Mouse (Mus musculus) forebrain, embryonic 12.5 days (tissue): ENCODE measurements at regions not wholly inside any gene's neighbourhood (a gene's known extent, or its start where the extent isn't known, plus 50 kb on each side); places are given as distances from the start of the nearest gene placed in this dataset.

Experiments used
- ATAC-seq: fragments of 200-750 bp; cut with Nextera tagmentation; 2 replicates; pipeline ENCODE4 v1.8.0; 2017; ENCODE audit warnings: moderate TSS enrichment; ENCODE audit not compliant: low FRiP score
- H3K27ac ChIP-seq: fragments of 300-500 bp; sonication (generic); 2 replicates; pipeline ENCODE4 v1.5.1; 2016; ENCODE audit warnings: mild to moderate bottlenecking
- H3K27me3 ChIP-seq: fragments of 300-500 bp; sonication (generic); 2 replicates; pipeline ENCODE4 v1.6.1; 2016; ENCODE audit warnings: mild to moderate bottlenecking
- H3K36me3 ChIP-seq: fragments of 300-500 bp; sonication (generic); replicated peaks from 2 replicates; pipeline ENCODE4 v1.6.1; 2016; ENCODE audit warnings: mild to moderate bottlenecking
- H3K4me1 ChIP-seq: fragments of 300-500 bp; sonication (generic); 2 replicates; pipeline ENCODE4 v1.6.1; 2016
- H3K4me2 ChIP-seq: fragments of 300-500 bp; sonication (generic); 2 replicates; pipeline ENCODE4 v1.6.1; 2016; ENCODE audit warnings: mild to moderate bottlenecking, moderate library complexity
- H3K4me3 ChIP-seq: fragments of 300-500 bp; sonication (generic); replicated peaks from 2 replicates; pipeline ENCODE4 v1.5.1; 2016; ENCODE audit warnings: mild to moderate bottlenecking
- H3K9ac ChIP-seq: fragments of 300-500 bp; sonication (generic); 2 replicates; pipeline ENCODE4 v1.6.1; 2016; ENCODE audit warnings: mild to moderate bottlenecking
- H3K9me3 ChIP-seq: fragments of 300-500 bp; sonication (generic); 2 replicates; pipeline ENCODE4 v1.6.1; 2016
- WGBS: fragments of 180-500 bp; shearing (Covaris S2); methylation state at CpG from one replicate; pipeline ENCODE4 v1.1.7; 2016; 5-methylcytosine and 5-hydroxymethylcytosine counted together

DNA sequence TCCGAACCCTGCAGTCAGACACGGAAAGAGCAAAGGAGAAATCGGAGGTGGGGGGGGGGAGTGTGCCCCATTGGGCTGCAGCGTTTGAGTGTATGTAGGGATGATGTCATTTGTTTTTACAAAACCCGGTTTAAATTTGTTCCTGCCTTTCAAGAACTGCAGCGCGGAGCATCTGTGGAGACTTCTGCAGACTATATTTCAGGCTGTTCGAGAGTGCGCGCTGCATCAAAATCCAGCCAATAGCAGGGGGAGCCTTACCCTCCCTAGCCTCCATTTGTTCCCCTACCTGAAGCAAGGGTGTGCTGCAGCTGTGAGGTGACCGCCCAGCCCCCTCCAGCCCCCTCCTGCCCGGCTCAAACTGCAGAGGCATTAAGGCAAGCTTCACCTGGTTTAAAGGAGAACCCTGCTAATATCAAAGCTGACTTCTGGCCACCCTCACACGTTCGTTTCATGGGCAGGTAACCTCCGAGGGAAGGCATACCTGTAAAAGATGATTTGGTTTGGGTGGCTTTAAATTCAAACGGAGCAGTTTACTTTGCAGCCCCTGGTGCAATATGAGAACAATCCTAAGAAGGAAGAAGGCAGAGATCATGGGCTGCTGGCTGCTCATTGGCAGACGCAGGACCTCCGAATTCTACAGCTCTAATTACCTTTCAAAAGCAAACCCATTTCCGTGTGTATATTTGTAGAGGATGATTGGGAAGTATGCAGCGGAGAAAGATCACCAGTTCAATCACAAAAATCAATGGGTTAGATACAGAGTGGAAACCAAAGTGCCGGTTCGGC, 193.3 kb upstream of the Klf12 start:
- peak; percentile 85 for ATAC-seq
- Histone ChIP-seq H3K4me3 (peak overlapping the region; percentile 39), H3K4me1 (peaks cover 9% of the 10 kb centered on the region; the same call in 1 of the 2 replicates), H3K9ac (peak overlapping the region; percentile 43; the same call in 1 of the 2 replicates), H3K36me3 (no peaks in the 10 kb centered on the region), H3K27ac (no peak overlapping the region), H3K9me3 (no peaks in the 10 kb centered on the region), H3K27me3 (peaks cover 13% of the 10 kb centered on the region), H3K4me2 (peak overlapping the region; percentile 75)
- 9% methylated on average over 22 of the region's 22 CpGs for WGBS

GRCm38 (mm10) chr14:100468311-100468710, 183.8 kb upstream of the Klf12 start:
- H3K9ac ChIP-seq, result no peak overlapping the region
- ATAC-seq, result no peak
- 85% methylated on average over 3 of the region's 3 CpGs for WGBS
- H3K27ac ChIP-seq, result no peak overlapping the region
- H3K4me1 ChIP-seq, result no peaks in the 10 kb centered on the region
- H3K36me3 ChIP-seq, result no peaks in the 10 kb centered on the region
- no peak overlapping the region for H3K4me2 ChIP-seq
- H3K27me3 ChIP-seq, result no peaks in the 10 kb centered on the region
- no peak overlapping the region for H3K4me3 ChIP-seq
- no peaks in the 10 kb centered on the region for H3K9me3 ChIP-seq

DNA sequence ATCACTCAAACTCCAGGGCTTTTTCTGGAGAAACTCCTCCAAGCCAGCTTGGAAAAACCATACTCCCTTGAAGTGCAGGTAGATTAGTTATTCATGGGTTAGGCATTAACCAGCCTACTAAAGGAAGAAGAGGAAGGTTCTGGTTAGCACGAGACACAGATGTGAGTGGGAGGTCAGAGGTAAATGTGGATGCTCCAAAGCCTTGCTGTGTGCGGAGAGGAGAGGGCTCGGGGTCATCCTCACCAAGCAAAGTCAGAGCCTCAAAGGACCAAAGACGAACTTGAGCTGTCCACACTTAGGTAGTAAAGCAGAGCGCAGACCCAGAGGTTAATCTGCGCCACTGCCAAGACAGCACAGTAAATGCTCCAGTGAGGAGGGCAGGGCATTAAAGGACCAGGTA, 177.8 kb upstream of the Klf12 start:
- no peak overlapping the region for H3K4me2 ChIP-seq
- WGBS, result 91% methylated on average over 6 of the region's 6 CpGs
- H3K27ac ChIP-seq, result no peak overlapping the region
- H3K9ac ChIP-seq, result no peak overlapping the region
- peaks cover 39% of the 10 kb centered on the region for H3K4me1 ChIP-seq
- no peak overlapping the region for H3K4me3 ChIP-seq
- no peak for ATAC-seq
- H3K36me3 ChIP-seq, result no peaks in the 10 kb centered on the region
- H3K27me3 ChIP-seq, result no peaks in the 10 kb centered on the region
- H3K9me3 ChIP-seq, result no peaks in the 10 kb centered on the region

DNA sequence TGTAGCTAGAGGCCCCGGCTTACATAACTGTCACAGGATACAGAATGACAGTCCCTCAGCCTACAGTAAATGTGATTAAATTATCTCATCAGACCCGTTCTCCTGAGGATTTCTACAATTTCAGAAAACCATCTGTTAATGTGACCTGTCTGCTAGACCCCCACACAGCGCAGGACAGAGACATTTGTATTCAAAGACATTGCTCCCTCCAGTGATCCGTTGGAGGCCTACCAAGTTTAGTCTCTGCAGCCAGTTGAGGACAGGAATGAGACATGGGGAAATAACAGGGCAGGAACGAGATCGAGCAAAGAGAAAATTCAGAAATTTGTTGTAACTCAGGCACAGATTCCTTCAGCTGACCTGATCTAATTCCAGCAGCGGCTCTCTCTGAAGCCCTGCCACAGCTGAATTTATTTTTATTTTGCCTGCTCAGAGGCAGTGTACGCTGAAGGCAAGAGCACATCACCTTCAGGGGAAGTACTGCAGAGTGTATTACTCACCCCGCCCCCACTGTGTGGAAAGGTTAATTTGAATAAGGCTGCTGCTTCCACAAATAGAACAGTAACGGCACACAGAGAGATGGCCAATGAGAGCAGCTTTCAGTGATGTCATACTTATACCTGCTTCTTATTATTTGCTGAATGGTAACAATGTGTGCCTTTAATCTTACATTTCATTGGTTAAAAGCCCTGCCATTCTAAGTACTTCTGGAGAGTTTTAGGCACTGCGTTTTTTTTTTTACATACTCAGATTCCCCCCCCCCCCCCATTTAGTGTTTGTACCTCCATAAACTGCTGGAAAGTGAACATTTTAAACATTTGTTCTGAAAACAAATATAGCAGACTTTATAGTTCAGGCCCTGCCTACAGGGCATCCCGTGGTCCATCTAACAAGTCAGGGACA, 176.9 kb upstream of the Klf12 start:
- H3K27me3 ChIP-seq, result no peaks in the 10 kb centered on the region
- H3K4me1 ChIP-seq, result peaks cover 39% of the 10 kb centered on the region
- peak overlapping the region; percentile 21; the same call in 1 of the 2 replicates for H3K4me2 ChIP-seq
- H3K27ac ChIP-seq, result peak overlapping the region; percentile 84
- no peaks in the 10 kb centered on the region for H3K9me3 ChIP-seq
- no peak overlapping the region; the same call in 1 of the 2 replicates for H3K4me3 ChIP-seq
- WGBS, result 38% methylated on average over 12 of the region's 12 CpGs
- no peak overlapping the region for H3K9ac ChIP-seq
- ATAC-seq, result peak; percentile 87
- no peaks in the 10 kb centered on the region for H3K36me3 ChIP-seq

- WGBS, result 19% methylated on average over 8 of the region's 8 CpGs
These were observed 175.3 kb upstream of the Klf12 start for GRCm38 (mm10) chr14:100459601-100460290.

DNA sequence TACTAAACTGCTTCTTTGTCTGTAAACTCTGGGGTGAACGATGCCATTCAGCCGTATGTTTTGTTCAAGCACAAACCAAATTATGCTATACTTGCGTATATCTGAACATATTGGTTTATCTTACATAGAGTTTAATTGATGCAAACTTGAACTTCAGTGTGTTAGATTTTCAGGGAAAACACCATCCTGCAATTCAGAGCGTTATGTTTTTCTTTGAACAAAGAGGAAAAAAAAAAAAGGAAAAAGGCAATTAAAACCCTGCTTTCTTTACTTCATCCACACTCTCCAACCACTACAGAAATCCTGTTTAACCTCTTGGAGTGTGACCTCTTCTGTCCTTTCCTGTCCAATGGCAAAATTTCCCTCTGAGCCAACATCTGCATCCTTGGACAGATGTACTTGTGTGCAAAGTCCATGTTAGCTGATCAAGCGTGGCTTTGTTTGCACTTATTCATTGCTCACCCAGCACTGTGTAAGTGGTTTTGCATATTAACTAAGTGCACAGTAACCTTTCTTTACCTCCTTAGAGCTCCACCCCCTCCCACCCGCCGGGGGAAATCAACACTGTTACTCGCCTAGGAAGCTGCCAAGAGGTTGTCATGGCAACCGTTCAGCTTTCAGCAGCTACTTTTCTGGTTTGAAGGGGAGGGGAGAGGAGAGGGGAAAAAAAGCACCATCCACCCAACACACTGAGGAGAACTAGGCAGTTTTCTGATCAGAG, 174.4 kb upstream of the Klf12 start:
- Histone ChIP-seq H3K27ac (peak overlapping the region; percentile 88), H3K36me3 (no peaks in the 10 kb centered on the region), H3K27me3 (no peaks in the 10 kb centered on the region), H3K9ac (peak overlapping the region; percentile 2; the same call in 1 of the 2 replicates), H3K9me3 (no peaks in the 10 kb centered on the region), H3K4me3 (no peak overlapping the region), H3K4me1 (peaks cover 39% of the 10 kb centered on the region), H3K4me2 (peak overlapping the region; percentile 45)
- ATAC-seq, result peak; percentile 95
- 6% methylated on average over 9 of the region's 9 CpGs for WGBS

More at GRCm38 (mm10) chr14:100459601-100460290, 175.3 kb upstream of the Klf12 start:
- Histone ChIP-seq H3K27me3 (no peaks in the 10 kb centered on the region), H3K4me2 (peak overlapping the region; percentile 45), H3K27ac (peak overlapping the region; percentile 85), H3K9me3 (no peaks in the 10 kb centered on the region), H3K4me1 (peaks cover 39% of the 10 kb centered on the region), H3K4me3 (no peak overlapping the region), H3K9ac (peak overlapping the region; percentile 2; the same call in 1 of the 2 replicates), H3K36me3 (no peaks in the 10 kb centered on the region)
- no peak for ATAC-seq

GRCm38 (mm10) chr14:100457870-100458726, 173.6 kb upstream of the Klf12 start:
- H3K27ac ChIP-seq, result peak overlapping the region; percentile 88
- 24% methylated on average over 7 of the region's 7 CpGs for WGBS
- 0 out of 2 replicates have a peak, but pooled peaks have one; percentile 6 for ATAC-seq
- H3K27me3 ChIP-seq, result no peaks in the 10 kb centered on the region
- H3K4me2 ChIP-seq, result 0 out of 2 replicates have a peak overlapping the region, but pooled peaks have one; percentile 21
- no peak overlapping the region for H3K9ac ChIP-seq
- no peak overlapping the region for H3K4me3 ChIP-seq
- no peaks in the 10 kb centered on the region for H3K36me3 ChIP-seq
- peaks cover 39% of the 10 kb centered on the region for H3K4me1 ChIP-seq
- no peaks in the 10 kb centered on the region for H3K9me3 ChIP-seq

DNA sequence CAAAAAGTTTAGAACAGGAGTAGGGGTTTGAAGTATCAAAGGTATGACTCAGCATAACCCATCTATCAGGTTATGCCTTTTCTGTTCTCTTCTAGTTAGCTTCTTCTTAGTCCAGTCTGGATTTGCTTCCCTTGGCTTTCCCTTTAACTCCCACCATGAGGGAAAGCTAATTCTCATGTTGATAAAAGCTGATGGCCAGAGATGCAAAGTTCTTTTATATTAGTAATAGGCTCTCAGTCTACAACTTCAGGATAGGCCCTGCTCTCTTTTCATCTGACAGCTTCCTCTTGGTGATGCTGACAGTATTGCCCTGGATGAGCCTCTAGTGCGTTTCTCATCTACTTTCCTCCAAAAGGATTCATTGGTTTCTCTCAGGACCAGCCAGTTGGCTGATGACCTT, 161.7 kb upstream of the Klf12 start:
- no peak for ATAC-seq
- no peak overlapping the region for H3K4me2 ChIP-seq
- H3K4me1 ChIP-seq, result no peaks in the 10 kb centered on the region
- no peaks in the 10 kb centered on the region for H3K9me3 ChIP-seq
- WGBS, result 89% methylated on average over 1 of the region's 1 CpGs
- H3K36me3 ChIP-seq, result no peaks in the 10 kb centered on the region
- H3K9ac ChIP-seq, result no peak overlapping the region
- no peak overlapping the region for H3K27ac ChIP-seq
- no peak overlapping the region for H3K4me3 ChIP-seq
- no peaks in the 10 kb centered on the region for H3K27me3 ChIP-seq

- WGBS, result 88% methylated on average over 3 of the region's 3 CpGs
- Histone ChIP-seq H3K9ac (no peak overlapping the region), H3K9me3 (no peaks in the 10 kb centered on the region), H3K4me1 (no peaks in the 10 kb centered on the region), H3K36me3 (no peaks in the 10 kb centered on the region), H3K27me3 (no peaks in the 10 kb centered on the region), H3K27ac (no peak overlapping the region), H3K4me2 (no peak overlapping the region), H3K4me3 (no peak overlapping the region)
- ATAC-seq, result no peak
These were observed 160.4 kb upstream of the Klf12 start for GRCm38 (mm10) chr14:100444848-100445247.

DNA sequence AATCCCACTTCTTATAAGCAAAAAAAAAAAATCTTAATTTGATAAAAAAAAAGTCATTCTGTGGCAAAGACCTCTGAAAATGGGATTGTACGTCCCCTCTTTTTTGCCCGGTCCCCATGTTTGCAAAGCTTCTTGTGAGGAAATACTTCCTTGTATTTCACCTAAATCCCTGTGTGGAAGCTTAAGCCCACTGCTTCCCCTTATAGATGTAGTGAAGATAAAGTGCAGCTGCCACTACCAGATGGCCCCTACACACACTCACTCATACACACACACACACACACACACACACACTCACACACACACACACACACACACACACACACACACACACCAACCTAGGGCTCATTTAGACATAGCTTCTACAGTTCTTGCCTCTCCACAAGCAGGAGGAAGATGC, 159.6 kb upstream of the Klf12 start:
- Histone ChIP-seq H3K9ac (no peak overlapping the region), H3K27ac (no peak overlapping the region), H3K4me1 (no peaks in the 10 kb centered on the region), H3K4me3 (no peak overlapping the region), H3K9me3 (no peaks in the 10 kb centered on the region), H3K4me2 (no peak overlapping the region), H3K36me3 (no peaks in the 10 kb centered on the region), H3K27me3 (no peaks in the 10 kb centered on the region)
- WGBS, result 96% methylated on average over 2 of the region's 2 CpGs
- no peak for ATAC-seq

DNA sequence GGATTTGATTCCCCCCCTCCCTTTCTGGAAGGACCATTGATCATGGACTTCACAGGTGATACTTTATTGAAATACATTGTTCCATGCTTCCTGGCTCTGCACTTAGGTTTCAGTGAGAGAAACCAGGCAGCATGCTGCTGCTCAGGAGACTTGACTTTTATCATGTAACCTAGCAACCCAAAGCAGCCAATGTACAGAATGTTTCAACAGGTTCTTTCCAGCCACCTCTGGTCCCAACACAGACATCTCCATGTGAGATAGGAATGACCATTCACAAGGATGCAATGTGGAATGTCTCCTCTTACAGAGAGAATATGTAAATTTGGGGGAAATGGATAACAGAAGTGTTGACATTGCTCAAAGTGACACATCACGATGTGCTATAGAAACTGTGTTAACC, 153.1 kb upstream of the Klf12 start:
- Histone ChIP-seq H3K4me2 (no peak overlapping the region), H3K36me3 (no peaks in the 10 kb centered on the region), H3K9me3 (no peaks in the 10 kb centered on the region), H3K27ac (no peak overlapping the region), H3K4me1 (no peaks in the 10 kb centered on the region), H3K9ac (no peak overlapping the region), H3K4me3 (no peak overlapping the region), H3K27me3 (no peaks in the 10 kb centered on the region)
- no peak for ATAC-seq
- 85% methylated on average over 1 of the region's 1 CpGs for WGBS
